Mouse (Mus musculus) neutrophil, adult 5-6 weeks (primary cell): ENCODE measurements around the gene Klf15. TPM values are rescaled to one million over a fixed set of nuclear protein-coding genes. Genes with fewer than 3 reads are reported as not detected.

Source experiments
- ATAC-seq: fragments of 151-379, 151-347 bp; 2 replicates; pipeline ENCODE4 v1.8.0; 2017; ENCODE audit warnings: mild to moderate bottlenecking, moderate TSS enrichment; ENCODE audit not compliant: insufficient number of reproducible peaks, poor library complexity, low FRiP score, severe bottlenecking; ENCODE audit errors: extremely low read depth
- total RNA-seq: library from RNA; stranded (forward); fragments of 200-1000 nt; gene quantifications from 2 replicates; pipeline ENCODE4 v1.2.3, GENCODE M21; 2017

The Klf15 gene
- total RNA-seq, 1 experiment from 2014 or later: not detected

GRCm38 (mm10) chr6:90486176-90486921 is 24.0 kb downstream of the Klf15 start, which contains the start of gene Aldh1l1:
Gene Aldh1l1, plus strand, starts transcription at chr6:90486427.
- no peak for ATAC-seq

GRCm38 (mm10) chr6:90487531-90487930 is 25.2 kb downstream of the Klf15 start:
- ATAC-seq: no peak

GRCm38 (mm10) chr6:90489532-90489931 is 27.2 kb downstream of the Klf15 start:
- no peak for ATAC-seq

GRCm38 (mm10) chr6:90490976-90491375 is 28.6 kb downstream of the Klf15 start:
- no peak for ATAC-seq

GRCm38 (mm10) chr6:90491956-90492744 is 29.8 kb downstream of the Klf15 start:
- ATAC-seq: no peak

- ATAC-seq: no peak
Observed at GRCm38 (mm10) chr6:90494155-90494554, 31.8 kb downstream of the Klf15 start.

GRCm38 (mm10) chr6:90494566-90494965 is 32.2 kb downstream of the Klf15 start:
- ATAC-seq: no peak

GRCm38 (mm10) chr6:90495282-90495912 is 33.0 kb downstream of the Klf15 start:
- no peak for ATAC-seq

GRCm38 (mm10) chr6:90496217-90496616 is 33.8 kb downstream of the Klf15 start:
- no peak for ATAC-seq

- no peak for ATAC-seq
Observed at GRCm38 (mm10) chr6:90499509-90499908, 37.1 kb downstream of the Klf15 start.

- ATAC-seq: no peak
Observed at GRCm38 (mm10) chr6:90501222-90501940, 39.0 kb downstream of the Klf15 start.

GRCm38 (mm10) chr6:90505906-90506305 is 43.5 kb downstream of the Klf15 start:
- ATAC-seq: no peak

GRCm38 (mm10) chr6:90506673-90507311 is 44.4 kb downstream of the Klf15 start:
- ATAC-seq: no peak

- no peak for ATAC-seq
Observed at GRCm38 (mm10) chr6:90507443-90507842, 45.1 kb downstream of the Klf15 start.

- no peak for ATAC-seq
Observed at GRCm38 (mm10) chr6:90508197-90508624, 45.8 kb downstream of the Klf15 start.

- ATAC-seq: no peak
Observed at GRCm38 (mm10) chr6:90509085-90509484, 46.7 kb downstream of the Klf15 start.

- no peak for ATAC-seq
Observed at GRCm38 (mm10) chr6:90512416-90512815, 50.0 kb downstream of the Klf15 start.

- no peak for ATAC-seq
Observed at GRCm38 (mm10) chr6:90513074-90513856, 50.9 kb downstream of the Klf15 start.
